Mouse (Mus musculus) CH12.LX (cell line): Measurements from ENCODE around the gene Map3k15. TPM values are rescaled to one million over a fixed set of nuclear protein-coding genes. Genes with fewer than 3 reads are reported as not detected.

Experiments used
- DNase-seq: peaks from one replicate; pipeline ENCODE4 v3.0.0-alpha.2; 2013; ENCODE audit errors: extremely low read depth
- H3K27ac ChIP-seq: 2 replicates; pipeline ENCODE4 v1.5.1; 2012; ENCODE audit warnings: low read depth, mild to moderate bottlenecking, control low read depth, moderate library complexity; ENCODE audit not compliant: insufficient read depth
- H3K27me3 ChIP-seq: replicated peaks from 2 replicates; pipeline ENCODE3; 2012; ENCODE audit warnings: inconsistent platforms
- H3K36me3 ChIP-seq, 2 experiments: replicated peaks in 1 of 2; 2 replicates each; pipeline versions ENCODE3 to v1.6.1; 2012; ENCODE audit warnings: inconsistent platforms in 1 of 2, low read length in 1 of 2, mild to moderate bottlenecking in 1 of 2, mixed read lengths in 1 of 2, moderate library complexity in 1 of 2; ENCODE audit not compliant: control insufficient read depth in 1 of 2, insufficient read depth in 1 of 2
- H3K4me1 ChIP-seq, 2 experiments: 2 replicates each; pipeline ENCODE4 v1.6.1; 2012; ENCODE audit warnings: inconsistent platforms in 1 of 2, moderate library complexity in 1 of 2; ENCODE audit not compliant: insufficient read depth in 2 of 2, control insufficient read depth in 1 of 2
- H3K4me2 ChIP-seq: 2 replicates; pipeline ENCODE4 v1.6.1; 2012; ENCODE audit warnings: low read depth, mild to moderate bottlenecking, control low read depth; ENCODE audit not compliant: poor library complexity, insufficient read depth, severe bottlenecking
- H3K4me3 ChIP-seq, 3 experiments: fragments of 150-350 bp in 1 of 3; sonication (generic) in 1 of 3; replicated peaks in 1 of 3; 2 replicates each; pipeline versions ENCODE3 to v1.5.1; 2011 to 2012; ENCODE audit warnings: low read depth in 2 of 3, low read length in 2 of 3, mild to moderate bottlenecking in 2 of 3, moderate library complexity in 2 of 3, control low read depth in 1 of 3, improper control_type of control experiment in 1 of 3, inconsistent platforms in 1 of 3, mixed read lengths in 1 of 3; ENCODE audit not compliant: poor library complexity in 1 of 3
- H3K79me2 ChIP-seq: replicated peaks from 2 replicates; pipeline ENCODE4 v1.6.1; 2012; ENCODE audit warnings: mild to moderate bottlenecking, moderate library complexity; ENCODE audit not compliant: control insufficient read depth, poor library complexity, insufficient read depth, severe bottlenecking; ENCODE audit errors: extremely low read depth
- H3K9ac ChIP-seq: 2 replicates; pipeline ENCODE4 v1.6.1; 2012; ENCODE audit warnings: low read depth, mild to moderate bottlenecking, control low read depth, moderate library complexity; ENCODE audit not compliant: insufficient read depth
- H3K9me3 ChIP-seq: replicated peaks from 2 replicates; pipeline ENCODE3; 2012; ENCODE audit warnings: low read length, inconsistent platforms, mixed read lengths
- BHLHE40 ChIP-seq: IDR thresholded peaks from 2 replicates; pipeline ENCODE4 v1.6.1; 2011; ENCODE audit warnings: mild to moderate bottlenecking, low read depth, low read length, improper control_type of control experiment
- CHD1 ChIP-seq: IDR thresholded peaks from 2 replicates; pipeline ENCODE4 v1.6.1; 2012; ENCODE audit warnings: low read depth, low read length, improper control_type of control experiment, inconsistent platforms
- CTCF ChIP-seq, 2 experiments: IDR thresholded peaks in 1 of 2; conservative IDR thresholded peaks in 1 of 2; 2 replicates each; pipeline ENCODE4 v1.5.1; 2011 to 2012; ENCODE audit warnings: low read depth in 2 of 2, low read length in 2 of 2, improper control_type of control experiment in 1 of 2, inconsistent platforms in 1 of 2, mild to moderate bottlenecking in 1 of 2, moderate library complexity in 1 of 2
- EP300 ChIP-seq: IDR thresholded peaks from 2 replicates; pipeline ENCODE4 v1.6.1; 2011; ENCODE audit warnings: low read length, improper control_type of control experiment
- ETS1 ChIP-seq: conservative IDR thresholded peaks from 2 replicates; pipeline ENCODE4 v1.6.1; 2012; ENCODE audit warnings: low read depth, mild to moderate bottlenecking, inconsistent platforms, low read length, improper control_type of control experiment, moderate library complexity
- HCFC1 ChIP-seq: IDR thresholded peaks from 2 replicates; pipeline ENCODE4 v1.6.1; 2012; ENCODE audit warnings: low read depth, mild to moderate bottlenecking, inconsistent platforms, low read length, improper control_type of control experiment
- JUND ChIP-seq: conservative IDR thresholded peaks from 2 replicates; pipeline ENCODE4 v1.6.1; 2011; ENCODE audit warnings: low read depth, low read length, improper control_type of control experiment
- MAX ChIP-seq: IDR thresholded peaks from 2 replicates; pipeline ENCODE4 v1.6.1; 2011; ENCODE audit warnings: low read length, improper control_type of control experiment
- MEF2A ChIP-seq: IDR thresholded peaks from 2 replicates; pipeline ENCODE4 v1.6.1; 2014; ENCODE audit warnings: low read depth, mild to moderate bottlenecking, inconsistent platforms, low read length, improper control_type of control experiment, borderline replicate concordance
- MXI1 ChIP-seq: IDR thresholded peaks from 2 replicates; pipeline ENCODE4 v1.6.1; 2011; ENCODE audit warnings: mild to moderate bottlenecking, low read depth, low read length, improper control_type of control experiment
- NELFE ChIP-seq: IDR thresholded peaks from 2 replicates; pipeline ENCODE4 v1.6.1; 2011; ENCODE audit warnings: low read depth, low read length, improper control_type of control experiment
- POLR2AphosphoS2 ChIP-seq: IDR thresholded peaks from 2 replicates; pipeline ENCODE4 v1.6.1; 2011; ENCODE audit warnings: low read depth, low read length, improper control_type of control experiment
- RAD21 ChIP-seq: IDR thresholded peaks from 2 replicates; pipeline ENCODE4 v1.6.1; 2011; ENCODE audit warnings: low read depth, mild to moderate bottlenecking, low read length, improper control_type of control experiment, moderate library complexity
- SIN3A ChIP-seq: IDR thresholded peaks from 2 replicates; pipeline ENCODE4 v1.6.1; 2012; ENCODE audit warnings: low read length, improper control_type of control experiment, inconsistent platforms
- SMC3 ChIP-seq: IDR thresholded peaks from 2 replicates; pipeline ENCODE4 v1.6.1; 2011; ENCODE audit warnings: low read depth, low read length, improper control_type of control experiment
- TBP ChIP-seq: conservative IDR thresholded peaks from 2 replicates; pipeline ENCODE4 v1.6.1; 2011; ENCODE audit warnings: low read depth, low read length, improper control_type of control experiment
- UBTF ChIP-seq: IDR thresholded peaks from 2 replicates; pipeline ENCODE4 v1.6.1; 2012; ENCODE audit warnings: low read depth, mild to moderate bottlenecking, inconsistent platforms, low read length, improper control_type of control experiment, moderate library complexity
- USF2 ChIP-seq: conservative IDR thresholded peaks from 2 replicates; pipeline ENCODE4 v1.6.1; 2011; ENCODE audit warnings: low read depth, low read length, improper control_type of control experiment
- ZMIZ1 ChIP-seq: IDR thresholded peaks from 2 replicates; pipeline ENCODE4 v1.6.1; 2012; ENCODE audit warnings: low read depth, mild to moderate bottlenecking, inconsistent platforms, low read length, improper control_type of control experiment
- dilution Hi-C: fragments of 300-500 bp; cut with MboI; formaldehyde crosslinking; loops from 2 replicates; pipeline ENCODE4 v1.14.3; 2020; ENCODE audit warnings: low sequenced_read_pairs; ENCODE audit not compliant: extremely low pct_unique_long_range_greater_than_20kb, extremely low pct_ligation_motif_present
- in situ Hi-C: fragments of 300-500 bp; cut with MboI; formaldehyde crosslinking; loops from 3 replicates; pipeline ENCODE4 v1.14.3; 2019; ENCODE audit warnings: low sequenced_read_pairs, low pct_ligation_motif_present, low pct_unique_long_range_greater_than_20kb, mixed read lengths
- polyA plus RNA-seq: library from polyadenylated mRNA; unstranded; fragments of >175 nt; gene quantifications from 2 replicates; pipeline ENCODE4 v1.2.1, GENCODE M21; 2012; ENCODE audit warnings: low read depth; ENCODE audit not compliant: insufficient read length
- total RNA-seq, 2 experiments: library from RNA; depleted of rRNA; stranded (reverse); fragments of 300-350 nt in 1 of 2; fragments of >200 nt in 1 of 2; gene quantifications; 2 replicates each; pipeline ENCODE4 v1.2.3; 2012 to 2014

The Map3k15 gene
- total and polyA plus RNA-seq, 3 experiments = 0.08 to 0.21 (median 0.14) TPM

DNA sequence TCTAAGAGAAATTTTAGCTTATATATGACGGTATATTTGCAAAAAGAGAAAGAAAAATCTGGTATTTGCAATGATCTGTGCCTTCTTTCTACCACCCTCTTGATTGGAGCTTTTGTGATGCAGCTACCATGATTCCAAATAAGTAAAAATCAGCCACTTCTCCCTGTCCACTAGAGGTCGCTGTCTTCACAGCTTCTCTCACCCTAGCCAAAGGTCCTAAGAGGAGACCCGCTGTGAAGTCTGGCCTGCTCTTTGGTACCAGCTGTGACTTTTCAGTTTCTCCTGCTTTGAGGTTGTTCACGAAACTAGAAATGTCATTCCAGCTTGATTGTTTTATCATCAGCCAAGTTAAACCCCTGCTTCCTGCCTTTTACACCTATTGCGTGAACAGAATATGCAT lies 14.5 kb upstream of the Map3k15 start:
- no peak for TF ChIP-seq MXI1
- TF ChIP-seq SMC3 = peak; percentile 41
- no peak for TF ChIP-seq BHLHE40
- no peak for TF ChIP-seq USF2
- TF ChIP-seq CTCF (conservative IDR thresholded peaks at IDR 0.05 in 1 of 2, IDR thresholded peaks at IDR 0.05 in 1 of 2; ENCODE audit: low read depth in 2 of 2, low read length in 2 of 2) = peak; percentile 58 to 65
- TF ChIP-seq HCFC1 = no peak
- TF ChIP-seq MEF2A = no peak
- no peak for TF ChIP-seq TBP
- no peak for TF ChIP-seq JUND
- no peak for TF ChIP-seq CHD1
- no peak for TF ChIP-seq EP300
- peak; percentile 58 for TF ChIP-seq RAD21
- TF ChIP-seq ZMIZ1 = no peak
- TF ChIP-seq ETS1 = no peak
- TF ChIP-seq NELFE = no peak
- H3K36me3 ChIP-seq = peaks cover 10 to 27% of the 10 kb centered on the region in 2 experiments
- H3K4me1 ChIP-seq = peaks cover 0 to 9% of the 10 kb centered on the region in 2 experiments; a peak in 2 of 4 replicates
- H3K27ac ChIP-seq = no peak overlapping the region
- H3K4me3 ChIP-seq = no peak overlapping the region
- dilution Hi-C loops = no loop called here
- H3K27me3 ChIP-seq = no peaks in the 10 kb centered on the region
- H3K9me3 ChIP-seq = no peaks in the 10 kb centered on the region
- in situ Hi-C loops = no loop called here
- no peak overlapping the region for H3K9ac ChIP-seq
- no peaks in the 10 kb centered on the region for H3K79me2 ChIP-seq
- peak; percentile 66 for DNase-seq
- H3K4me2 ChIP-seq = no peak overlapping the region

DNA sequence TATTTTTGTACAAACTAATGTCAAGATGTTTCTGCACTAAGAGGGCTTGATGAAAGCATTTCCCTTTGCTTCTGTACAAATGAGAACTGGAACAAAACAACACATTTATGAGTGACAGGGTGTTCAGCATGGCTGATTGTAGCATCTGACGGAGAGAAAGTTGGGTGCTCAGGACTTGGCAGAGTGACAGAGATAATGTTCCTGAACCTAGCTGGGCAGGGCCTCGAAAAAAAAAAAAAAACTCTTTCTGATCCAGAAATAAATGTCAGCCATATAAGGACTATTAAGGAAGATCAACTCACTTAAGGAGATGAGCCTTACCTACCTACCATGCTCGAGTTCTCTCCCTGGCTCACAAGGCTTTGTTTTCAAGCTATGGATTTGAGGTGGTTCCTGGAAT lies 12.0 kb upstream of the Map3k15 start:
- TF ChIP-seq HCFC1 = no peak
- TF ChIP-seq EP300 = no peak
- TF ChIP-seq JUND = no peak
- TF ChIP-seq MAX = no peak
- TF ChIP-seq SIN3A = no peak
- TF ChIP-seq POLR2AphosphoS2 = no peak
- TF ChIP-seq USF2 = no peak
- TF ChIP-seq SMC3 = no peak
- no peak for TF ChIP-seq NELFE
- no peak for TF ChIP-seq UBTF
- TF ChIP-seq ZMIZ1 = no peak
- TF ChIP-seq MXI1 = no peak
- no peak for TF ChIP-seq TBP
- in situ Hi-C loops = no loop called here
- Histone ChIP-seq H3K4me2 (no peak overlapping the region), H3K9ac (no peak overlapping the region), H3K4me3 (no peak overlapping the region), H3K27me3 (no peaks in the 10 kb centered on the region), H3K79me2 (no peaks in the 10 kb centered on the region), H3K4me1 (peaks cover 2 to 23% of the 10 kb centered on the region in 2 experiments; a peak in 2 of 4 replicates), H3K36me3 (peaks cover 5 to 10% of the 10 kb centered on the region in 2 experiments), H3K9me3 (no peaks in the 10 kb centered on the region), H3K27ac (no peak overlapping the region)
- dilution Hi-C loops = no loop called here
- DNase-seq = no peak
